Mouse (Mus musculus) frontal cortex, postnatal 36 days (tissue): ENCODE results near the gene Ankrd11.
"Not testable (repeated sequence)": the region's sequence is repeated elsewhere in the genome, so short reads cannot be mapped to it uniquely, and the experiment has no call there.

ENCODE experiments used
- DNase-seq, 2 experiments: peaks; one replicate each; pipeline ENCODE4 v3.0.0; 2022; ENCODE audit warnings: low spot score in 2 of 2

The Ankrd11 gene

DNA sequence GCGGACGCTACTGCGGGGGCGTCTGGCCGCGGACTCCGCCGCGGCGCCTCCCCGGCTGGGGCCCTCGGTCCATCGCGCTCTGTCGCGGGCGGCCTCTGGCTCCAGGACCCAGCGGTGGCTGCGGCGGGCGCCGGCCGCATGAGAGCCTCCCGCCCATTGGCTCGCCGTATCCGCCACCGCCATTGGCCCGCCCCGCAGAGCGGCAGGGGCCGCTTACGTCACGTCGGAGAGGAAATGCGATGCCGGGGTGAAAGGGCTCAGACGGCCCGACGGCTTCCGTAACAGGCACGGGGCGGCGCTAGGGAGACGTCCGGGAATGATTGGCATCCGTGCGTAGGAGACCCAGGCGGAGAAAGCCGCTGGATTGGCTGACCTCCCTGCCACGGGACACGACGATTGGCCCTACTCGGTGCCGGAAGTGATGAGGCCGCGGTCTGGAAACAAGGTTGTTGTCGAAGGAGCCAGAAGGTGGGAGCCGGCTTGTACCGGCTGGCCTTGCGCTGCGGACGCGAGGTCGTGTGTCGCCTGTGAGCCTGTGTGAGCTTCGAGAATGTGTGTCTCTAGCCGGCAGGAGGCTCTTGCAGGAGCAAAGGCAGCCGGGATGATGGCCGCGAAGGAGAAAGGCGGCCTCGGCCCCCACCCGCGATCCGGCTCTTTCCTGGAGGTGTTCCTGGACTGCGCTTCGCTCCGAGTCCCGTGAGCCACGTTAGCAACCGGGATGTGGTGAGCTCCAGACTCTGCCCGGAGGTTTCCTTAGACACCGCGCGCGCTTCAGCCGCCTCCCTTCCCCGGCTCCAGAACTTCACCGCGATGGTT, at the start of gene Ankrd11:
Gene Ankrd11, minus strand, starts transcription at position 120 of the 816 bp plus-strand sequence.
- DNase-seq: peak; percentile 100

- no peak for DNase-seq
Measured at GRCm38 (mm10) chr8:123087289-123087688, 45.2 kb upstream of the Ankrd11 start.

GRCm38 (mm10) chr8:123083610-123084009, 41.5 kb upstream of the Ankrd11 start:
- DNase-seq: peak in 1 of 2 experiments; percentile 50

DNA sequence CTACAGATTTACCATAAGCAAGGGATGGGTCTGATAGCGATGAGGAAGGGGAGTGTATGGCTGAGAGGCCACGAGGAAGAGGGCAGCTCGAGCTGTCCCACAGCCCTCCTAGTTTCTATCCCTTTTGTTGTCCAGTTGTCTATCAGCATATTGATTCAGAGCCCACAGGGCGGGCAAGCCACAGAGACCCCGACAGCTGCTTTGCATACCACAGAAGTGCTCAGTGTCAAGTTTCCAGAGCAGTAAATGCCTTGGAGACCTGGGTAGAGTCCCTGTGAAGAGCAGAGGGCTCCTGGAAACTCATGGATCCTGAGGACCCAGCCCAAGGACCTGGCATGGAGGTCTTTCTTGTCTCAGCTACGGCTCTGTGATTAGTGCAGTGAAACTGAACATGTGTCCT, 40.9 kb upstream of the Ankrd11 start:
- no peak for DNase-seq

DNA sequence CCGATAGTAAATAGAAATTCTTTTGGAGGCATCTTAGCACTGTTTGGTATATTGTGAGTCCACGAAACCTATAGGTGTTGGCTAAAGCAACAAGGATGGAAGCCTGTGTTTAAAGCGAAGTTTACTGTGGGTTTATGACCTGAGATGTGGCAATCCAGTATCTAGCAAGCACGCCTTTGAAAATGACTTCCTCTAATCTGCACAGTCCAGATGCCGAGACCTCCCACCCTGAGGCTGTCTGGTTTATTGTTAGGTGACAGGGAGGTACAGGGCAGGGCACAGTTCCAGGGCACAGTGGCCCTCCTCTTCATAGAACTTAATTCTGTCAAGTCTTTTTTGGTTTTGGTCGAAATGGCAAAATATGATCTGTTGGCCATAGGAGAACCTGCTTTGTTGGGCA, 35.1 kb upstream of the Ankrd11 start:
- DNase-seq: no peak

DNA sequence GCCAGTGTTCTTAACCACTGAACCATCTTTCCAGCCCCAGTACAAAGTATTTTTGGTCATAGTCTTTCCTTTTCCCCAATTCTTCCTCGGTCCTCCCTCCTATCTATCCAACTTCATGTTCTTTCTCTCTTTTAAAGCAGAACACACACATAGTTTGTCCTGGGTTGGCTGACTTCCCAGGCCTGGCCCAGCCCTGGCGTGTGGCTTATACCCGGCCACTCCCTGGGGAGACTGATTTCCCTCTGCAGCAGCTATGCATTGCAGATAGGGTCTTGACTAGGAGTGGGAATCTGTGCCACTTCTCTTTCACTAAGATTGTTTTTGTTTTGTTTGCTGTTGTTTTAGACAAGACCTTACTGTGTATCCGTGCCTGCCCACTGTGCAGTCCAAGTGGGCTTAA, 29.1 kb upstream of the Ankrd11 start:
- no peak for DNase-seq

GRCm38 (mm10) chr8:123066101-123066683, 24.1 kb upstream of the Ankrd11 start:
- DNase-seq: no peak

DNA sequence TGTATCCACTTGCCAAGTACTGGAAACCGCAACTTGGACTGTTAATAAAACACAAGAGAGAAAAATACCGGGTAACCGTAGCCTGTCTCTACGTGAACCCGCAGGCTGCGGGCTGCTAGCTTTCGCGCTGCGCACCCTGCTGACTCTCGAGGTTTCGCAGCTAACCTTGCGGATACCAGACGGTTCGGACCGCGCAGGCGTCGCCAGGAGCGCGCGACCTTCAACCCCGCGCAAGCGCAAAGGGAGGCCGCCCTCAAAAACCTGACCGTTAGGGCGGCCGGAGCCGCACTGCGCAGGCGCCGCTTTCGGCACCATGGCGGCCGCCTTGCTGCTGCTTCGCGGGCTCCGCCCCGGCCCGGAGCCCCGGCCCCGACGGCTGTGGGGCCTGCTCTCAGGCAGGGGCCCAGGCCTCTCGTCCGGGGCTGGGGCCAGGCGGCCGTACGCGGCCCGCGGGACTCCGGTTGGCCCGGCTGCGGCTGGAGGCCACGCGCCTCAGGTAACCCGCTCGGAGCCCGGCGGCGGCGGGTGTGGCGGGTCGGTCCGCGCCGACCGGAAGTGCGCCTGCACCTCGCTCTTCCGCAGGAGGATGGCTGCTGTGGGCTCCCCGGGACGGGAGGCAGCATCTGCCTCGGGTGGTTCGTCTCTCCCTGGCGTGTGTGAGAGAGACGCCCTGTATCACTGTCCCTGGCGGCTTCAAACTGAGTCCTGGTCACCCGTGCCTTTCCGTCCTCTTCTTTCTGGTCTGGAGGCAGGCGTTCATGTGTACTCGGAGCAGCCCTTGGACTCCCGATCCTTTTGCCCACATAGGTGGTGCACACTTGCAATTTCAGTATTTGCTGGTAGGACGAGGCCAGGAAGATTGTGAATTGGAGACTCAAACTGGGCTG, 23.4 kb upstream of the Ankrd11 start:
- peak; percentile 94 to 96 for DNase-seq

DNA sequence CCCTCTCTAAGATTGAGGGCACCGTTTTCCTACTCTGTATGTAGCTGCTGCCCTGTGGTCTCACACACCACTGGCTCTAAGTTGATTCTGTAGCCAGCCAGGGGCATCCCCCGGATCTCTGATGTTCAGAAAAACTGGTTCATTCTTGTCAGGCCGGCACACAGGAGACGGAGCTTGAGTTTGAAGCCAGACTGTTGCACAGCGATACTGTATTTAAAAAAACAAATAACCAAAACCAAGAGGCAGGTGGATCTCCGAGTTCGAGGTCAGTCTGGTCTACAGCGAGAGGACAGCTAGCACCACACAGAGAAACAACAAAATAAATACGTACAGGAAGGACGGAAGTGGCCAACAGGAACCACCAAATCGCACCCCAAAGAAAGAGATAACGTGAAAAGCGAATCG, 22.7 kb upstream of the Ankrd11 start:
- no peak for DNase-seq

GRCm38 (mm10) chr8:123064072-123064471, 22.0 kb upstream of the Ankrd11 start:
- DNase-seq: no peak

DNA sequence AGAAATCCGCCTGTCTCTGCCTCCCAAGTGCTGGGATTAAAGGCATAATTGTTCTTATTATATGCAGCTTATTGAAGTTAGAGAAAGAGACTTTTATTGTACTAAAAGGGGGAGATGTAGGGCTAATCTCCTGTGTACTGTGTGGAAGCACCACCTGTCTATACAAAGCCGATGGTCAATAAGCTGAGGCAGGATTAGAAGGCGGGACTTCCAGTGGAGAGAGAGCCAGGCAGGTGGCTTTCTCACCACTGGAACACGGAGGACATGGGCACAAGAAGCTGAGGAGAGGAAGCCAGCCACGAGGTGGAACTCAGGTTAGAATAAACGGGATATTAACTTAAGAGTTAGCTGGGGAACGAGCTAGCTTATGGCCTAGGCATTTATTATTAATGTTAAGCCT, 20.6 kb upstream of the Ankrd11 start, which contains the start of gene Spg7:
Gene Spg7, plus strand, starts transcription at position 222 of the 400 bp plus-strand sequence.
- no peak for DNase-seq

- no peak for DNase-seq
Measured at GRCm38 (mm10) chr8:123051458-123051857, 9.4 kb upstream of the Ankrd11 start.

- DNase-seq: no peak
Measured at GRCm38 (mm10) chr8:123048402-123048801, 6.3 kb upstream of the Ankrd11 start.

- DNase-seq: no peak
Measured at GRCm38 (mm10) chr8:123047827-123048226, 5.8 kb upstream of the Ankrd11 start.

GRCm38 (mm10) chr8:123046706-123047105, 4.6 kb upstream of the Ankrd11 start:
- DNase-seq: no peak

- not testable (repeated sequence) for DNase-seq
Measured at GRCm38 (mm10) chr8:123044743-123045425, 2.8 kb upstream of the Ankrd11 start.

DNA sequence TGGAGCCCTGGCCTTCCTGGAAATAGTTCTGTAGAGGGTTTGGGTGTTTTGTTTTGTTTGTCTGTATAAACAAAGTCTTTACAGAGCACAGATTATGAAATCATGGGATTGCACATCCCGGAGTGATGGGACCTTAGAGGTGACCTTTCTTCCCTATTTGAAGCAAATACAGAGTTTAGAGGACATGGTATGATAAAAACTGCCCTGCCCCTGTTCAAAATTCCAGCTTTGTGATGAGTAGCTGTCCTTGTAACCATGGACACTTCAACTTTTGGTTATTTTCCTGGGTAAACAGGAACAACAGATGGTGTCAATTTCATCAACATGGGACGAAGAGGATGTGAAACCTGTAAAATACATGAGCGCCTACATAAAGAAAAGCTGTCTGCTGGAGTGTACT, 1.9 kb upstream of the Ankrd11 start:
- DNase-seq: no peak

DNA sequence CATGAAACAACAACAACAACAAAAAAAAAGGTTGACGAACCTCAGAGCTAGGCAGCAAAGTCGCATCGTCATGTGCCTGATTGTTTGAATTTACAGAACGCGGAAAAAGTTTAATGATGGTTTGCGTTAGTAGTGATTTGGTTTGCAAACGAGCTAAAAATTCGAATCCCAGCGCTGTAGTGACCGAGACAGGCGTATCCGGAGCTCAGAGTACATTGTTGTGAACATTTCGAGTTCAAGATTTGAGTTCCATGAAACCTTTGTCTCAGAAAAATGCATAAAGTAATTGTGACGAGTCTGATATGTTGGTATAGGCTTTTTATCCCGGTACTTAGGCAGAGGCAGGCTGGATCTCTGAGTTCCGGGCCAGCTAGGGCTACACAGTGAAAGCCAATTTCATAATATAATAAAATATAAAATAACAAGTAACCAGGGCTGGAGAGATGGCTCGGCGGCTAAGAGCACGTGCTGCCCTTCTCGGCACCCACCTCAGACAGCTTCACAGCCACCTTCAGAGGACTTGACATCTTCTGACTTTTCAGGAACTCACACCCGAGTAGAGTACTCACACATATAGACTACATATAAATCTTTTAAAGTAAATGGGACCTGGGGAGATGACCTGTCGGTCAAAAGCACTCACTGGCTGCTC, 1.0 kb upstream of the Ankrd11 start:
- no peak for DNase-seq

- no peak for DNase-seq
Measured at GRCm38 (mm10) chr8:123041774-123042105, 337 bp downstream of the Ankrd11 start.

GRCm38 (mm10) chr8:123041008-123041773, 886 bp downstream of the Ankrd11 start:
- peak; percentile 44 to 46 for DNase-seq
